Mouse (Mus musculus): ENCODE measurements around the gene Cobl. TPM values are rescaled to one million over a fixed set of nuclear protein-coding genes. Genes with fewer than 3 reads are reported as not detected.

Gene Cobl
- total RNA-seq (2023), result not detected in 4 replicates

DNA sequence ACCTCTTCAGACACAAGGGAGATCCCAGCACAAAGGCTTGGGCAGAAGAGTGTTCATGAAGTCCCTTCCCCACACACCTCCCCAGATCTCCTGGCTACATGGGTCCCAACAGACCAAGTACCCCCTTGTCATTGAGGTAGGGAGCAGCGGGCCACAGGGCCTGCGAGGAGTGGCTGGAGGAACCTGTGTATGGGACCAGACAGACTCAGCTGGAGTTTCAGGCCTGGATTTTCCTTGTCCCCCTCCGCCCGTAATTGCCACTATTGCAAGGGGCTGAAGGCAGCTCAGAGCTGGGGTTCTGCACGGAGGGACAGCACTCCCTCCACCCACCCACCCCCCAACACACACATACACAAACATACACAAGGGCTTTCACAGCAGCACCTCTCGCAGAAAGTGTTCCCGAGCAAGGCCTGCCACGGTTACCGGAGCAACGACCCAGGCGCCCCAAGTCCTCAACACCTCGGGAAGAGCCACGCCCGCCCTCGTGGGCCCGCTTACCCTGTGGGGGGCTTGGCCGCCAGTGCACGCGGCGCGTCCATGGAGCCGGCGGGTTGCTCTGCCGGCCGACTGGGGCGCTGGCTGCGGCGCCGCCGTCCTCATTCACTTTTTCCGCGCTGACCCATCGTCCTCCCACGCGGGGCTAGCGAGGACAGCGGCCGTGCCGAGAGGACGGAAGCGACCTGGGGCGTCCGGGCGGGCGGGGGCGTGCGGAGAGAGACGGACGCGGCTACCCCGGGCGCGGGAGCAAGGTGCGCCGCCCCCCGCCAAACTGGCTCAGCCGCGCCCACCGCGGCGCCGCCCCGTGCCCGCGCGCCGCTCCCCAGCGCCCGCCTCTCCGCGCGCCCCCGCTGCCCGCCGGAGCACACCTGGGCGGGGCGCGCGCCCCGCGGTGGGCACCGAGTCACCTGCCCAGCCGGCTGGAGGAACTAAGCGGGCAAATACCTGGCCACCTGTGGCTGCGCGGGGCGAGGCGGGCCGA, at the start of gene Cobl:
TSS of gene Cobl (minus strand) at position 780 of the 982 bp plus-strand sequence.

